In the genomic region with DNA sequence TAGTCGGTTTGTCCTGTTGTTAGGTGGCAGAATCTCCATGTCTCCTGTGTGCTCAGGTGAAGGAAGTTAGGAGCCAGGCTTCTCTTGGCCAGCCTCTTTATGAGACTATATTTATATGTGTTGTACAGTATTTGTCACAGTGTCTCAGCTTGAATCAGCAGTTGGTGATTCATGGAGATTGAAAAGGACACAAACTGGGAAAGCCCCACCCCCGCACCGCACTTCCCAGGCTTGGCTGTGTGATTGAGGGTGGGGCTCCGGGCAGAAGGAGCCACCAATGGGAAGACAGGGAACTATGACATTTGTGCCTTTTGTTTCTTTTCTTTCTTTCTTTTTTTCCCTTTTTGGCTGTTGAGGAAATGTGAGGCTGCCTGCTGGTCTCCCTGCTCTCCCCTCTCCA, we compare ENCODE assay signal across 8 mouse cellular contexts. TPM values are rescaled to one million over a fixed set of nuclear protein-coding genes. Genes with fewer than 3 reads are reported as not detected.
DNase-seq lines count a peak whose midpoint lies in the region; ATAC-seq and TF ChIP-seq lines count a peak whose summit lies in the region.

No protein-coding gene starts in this region.

- no peaks in the 10 kb centered on the region for H3K27me3 ChIP-seq in heart, embryonic 16.5 days (ENCODE audit: control insufficient read depth, insufficient read depth, low read length)
- no peaks in the 10 kb centered on the region for H3K27me3 ChIP-seq in midbrain, postnatal 0 days (ENCODE audit: insufficient read depth, low read length)

- peak overlapping the region; percentile 78 for H3K4me3 ChIP-seq in heart, embryonic 16.5 days (ENCODE audit: low read length)
- H3K4me3 ChIP-seq in midbrain, postnatal 0 days (ENCODE audit: low read depth, low read length): peak overlapping the region; percentile 90

- no peaks in the 10 kb centered on the region for H3K36me3 ChIP-seq in heart, embryonic 16.5 days (ENCODE audit: control insufficient read depth, insufficient read depth)
- H3K36me3 ChIP-seq in midbrain, postnatal 0 days (ENCODE audit: insufficient read depth, low read length): no peaks in the 10 kb centered on the region

- ATAC-seq in heart, embryonic 16.5 days (replicated peaks; ENCODE audit: extremely low read depth, insufficient read depth, low FRiP score): 0 out of 2 replicates have a peak, but pooled peaks have one; percentile 15
- no peak for ATAC-seq in midbrain, postnatal 0 days (ENCODE audit: low FRiP score)

- no peaks in the 10 kb centered on the region for H3K9me3 ChIP-seq in heart, embryonic 16.5 days (replicated peaks; ENCODE audit: control insufficient read depth, low read length)
- H3K9me3 ChIP-seq in midbrain, postnatal 0 days (ENCODE audit: low read length): no peaks in the 10 kb centered on the region

- peak; percentile 52 for DNase-seq in kidney, postnatal 10 days
- no peak for DNase-seq in kidney, postnatal 14 days
- DNase-seq in fibroblast of lung, adult 2 months (ENCODE audit: low read depth): peak; percentile 73
- DNase-seq in left cerebral cortex, adult 18-20 months (ENCODE audit: low spot score in 2 of 2): peak; percentile 75 to 82
- peak; percentile 40 for DNase-seq in midbrain, postnatal 0 days (ENCODE audit: low spot score)
- no peak for DNase-seq in thymus, postnatal 14 days
- DNase-seq in T-cell, adult 2 months (ENCODE audit: low spot score): no peak

- H3K27ac ChIP-seq in heart, embryonic 16.5 days (ENCODE audit: low read length): no peak overlapping the region
- H3K27ac ChIP-seq in midbrain, postnatal 0 days (ENCODE audit: low read depth, low read length): no peak overlapping the region; the same call in 1 of the 2 replicates

- TF ChIP-seq CTCF in midbrain, postnatal 0 days (IDR thresholded peaks at IDR 0.05): no peak

- H3K4me1 ChIP-seq in heart, embryonic 16.5 days (ENCODE audit: control insufficient read depth, insufficient read depth, low read length): peaks cover 37% of the 10 kb centered on the region
- H3K4me1 ChIP-seq in midbrain, postnatal 0 days (ENCODE audit: insufficient read depth, low read length): peaks cover 45% of the 10 kb centered on the region

- H3K4me2 ChIP-seq in heart, embryonic 16.5 days (ENCODE audit: low read depth, low read length): peak overlapping the region; percentile 91
- peak overlapping the region; percentile 86 for H3K4me2 ChIP-seq in midbrain, postnatal 0 days (ENCODE audit: low read depth, low read length, poor library complexity, severe bottlenecking)

- WGBS in heart, embryonic 16.5 days: 15% methylated on average over 4 of the region's 4 CpGs
- 17% methylated on average over 4 of the region's 4 CpGs for WGBS in midbrain, postnatal 0 days

- peak overlapping the region; percentile 9; the same call in 1 of the 2 replicates for H3K9ac ChIP-seq in heart, embryonic 16.5 days (ENCODE audit: low read length)
- peak overlapping the region; percentile 52 for H3K9ac ChIP-seq in midbrain, postnatal 0 days (replicated peaks; ENCODE audit: low read length, poor library complexity, severe bottlenecking)

RNA-seq across cellular contexts. Expression of gene Igsf3, which starts 2.9 kb away (rescaled TPM):
- polyA plus RNA-seq in heart, embryonic 16.5 days (2015; fragmentation: Nextera tagmentation; extraction: Ambion mirVana): 36.2 and 38.1 TPM in 2 replicates
- 10 to 100 TPM; 18.0 to 18.5 TPM for total RNA-seq in left cerebral cortex, adult 18-20 months (2021)
- total RNA-seq in midbrain, postnatal 0 days (2014; rRNA removed): 102 and 104 TPM in 2 replicates
- 84.2 and 84.9 TPM in 2 replicates for polyA plus RNA-seq in midbrain, postnatal 0 days (2015; fragmentation: Nextera tagmentation; extraction: Ambion mirVana)

Comparison
In these comparisons a context has a peak if more than half of its experiments do, and no peak if none do; other contexts are left out.
1. DNase-seq: peak in kidney, postnatal 10 days (single experiment), fibroblast of lung, adult 2 months (single experiment), left cerebral cortex, adult 18-20 months (2 of 2) and midbrain, postnatal 0 days (single experiment); none in kidney, postnatal 14 days (single experiment), thymus, postnatal 14 days (single experiment) and T-cell, adult 2 months (single experiment).